Mouse (Mus musculus) C2C12 (cell line): Measurements from ENCODE around the gene Dysf. TPM values are rescaled to one million over a fixed set of nuclear protein-coding genes. Genes with fewer than 3 reads are reported as not detected.

Experiments
- H3K27me3 ChIP-seq: one replicate; pipeline ENCODE4 v1.6.1; 2011; ENCODE audit not compliant: control insufficient read depth, insufficient read depth, insufficient read length
- H3K36me3 ChIP-seq: one replicate; pipeline ENCODE4 v1.6.1; 2011; ENCODE audit not compliant: control insufficient read depth, insufficient read depth
- H3K4me3 ChIP-seq: one replicate; pipeline ENCODE4 v1.5.1; 2011; ENCODE audit warnings: mild to moderate bottlenecking, control low read depth; ENCODE audit not compliant: poor library complexity, insufficient read depth, severe bottlenecking
- H3K79me2 ChIP-seq: one replicate; pipeline ENCODE4 v1.6.1; 2011; ENCODE audit not compliant: control insufficient read depth, insufficient read depth
- H3K79me3 ChIP-seq: one replicate; pipeline ENCODE4 v1.6.1; 2011; ENCODE audit warnings: low read depth, control low read depth
- H3ac ChIP-seq: one replicate; pipeline ENCODE3; 2011; ENCODE audit warnings: low read depth; ENCODE audit not compliant: control insufficient read depth, insufficient read length
- CEBPB ChIP-seq: IDR thresholded peaks from one replicate; pipeline ENCODE4 v1.6.1; 2011; ENCODE audit warnings: low read depth, mild to moderate bottlenecking, control low read depth, moderate library complexity
- CTCF ChIP-seq: IDR thresholded peaks from one replicate; pipeline ENCODE4 v1.5.1; 2011; ENCODE audit not compliant: control insufficient read depth, insufficient read depth, insufficient read length
- FOSL1 ChIP-seq: IDR thresholded peaks from one replicate; pipeline ENCODE4 v1.8.0; 2011; ENCODE audit warnings: mild to moderate bottlenecking, low read length; ENCODE audit not compliant: poor library complexity, insufficient read depth, severe bottlenecking
- MAX ChIP-seq: IDR thresholded peaks from one replicate; pipeline ENCODE4 v1.6.1; 2011; ENCODE audit warnings: mild to moderate bottlenecking, control low read depth
- MYOD1 ChIP-seq: IDR thresholded peaks from one replicate; pipeline ENCODE4 v1.6.1; 2011; ENCODE audit warnings: low read depth; ENCODE audit not compliant: control insufficient read depth, insufficient read length
- MYOG ChIP-seq: IDR thresholded peaks from one replicate; pipeline ENCODE4 v1.6.1; 2011; ENCODE audit not compliant: control insufficient read depth, insufficient read length; ENCODE audit errors: extremely low read depth
- USF1 ChIP-seq: IDR thresholded peaks from one replicate; pipeline ENCODE4 v1.6.1; 2011; ENCODE audit warnings: low read depth, mild to moderate bottlenecking, control low read depth, moderate library complexity
- polyA plus RNA-seq: library from polyadenylated mRNA; unstranded; fragments of >200 nt; fragmentation: generic; extraction: Trizol; gene quantifications from one replicate; pipeline ENCODE4 v1.2.1, GENCODE M21; 2012; ENCODE audit warnings: missing spikeins

Dysf gene
- polyA plus RNA-seq, 1 experiment, result 1.9 TPM

DNA sequence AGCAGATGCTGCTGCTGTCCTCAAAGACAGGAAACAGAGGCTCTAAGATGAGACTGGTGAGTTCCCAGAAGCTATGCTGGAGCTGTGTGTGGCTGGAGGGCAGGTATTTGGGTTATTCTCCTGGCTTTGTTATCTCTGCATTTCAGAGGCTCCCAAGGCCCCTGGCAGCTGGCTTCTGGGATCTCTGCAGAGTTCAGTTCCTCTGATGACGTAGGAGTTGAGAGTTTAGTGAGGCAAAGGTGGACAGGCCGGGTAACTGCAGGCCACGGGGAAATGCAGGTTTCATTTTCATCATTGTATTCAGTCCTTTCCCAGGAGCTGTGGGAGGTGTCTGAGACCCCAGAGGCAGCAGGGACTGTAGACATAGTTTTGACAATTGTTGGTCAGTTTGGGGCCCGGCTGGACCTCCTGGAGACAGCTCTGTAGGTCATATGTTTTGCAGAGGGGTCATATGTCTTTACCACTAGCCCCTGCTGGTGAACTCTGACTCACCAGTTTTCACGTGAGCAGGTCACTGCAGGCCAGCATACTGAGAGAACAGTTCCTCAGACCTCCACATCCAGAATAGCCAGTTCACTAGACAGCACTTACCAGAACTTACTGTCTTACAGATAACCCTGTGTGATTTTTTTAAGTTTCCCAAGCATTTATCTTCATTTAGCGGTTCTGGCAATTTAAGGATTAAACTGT is 35.0 kb downstream of the Dysf start:
- TF ChIP-seq FOSL1 (no peak), CEBPB (no peak), CTCF (no peak), USF1 (no peak), MYOG (no peak), MYOD1 (no peak), MAX (no peak)
- Histone ChIP-seq H3K4me3 (no peak overlapping the region), H3K36me3 (no peaks in the 10 kb centered on the region), H3ac (no peak overlapping the region), H3K79me2 (no peaks in the 10 kb centered on the region), H3K27me3 (no peaks in the 10 kb centered on the region), H3K79me3 (no peaks in the 10 kb centered on the region)

DNA sequence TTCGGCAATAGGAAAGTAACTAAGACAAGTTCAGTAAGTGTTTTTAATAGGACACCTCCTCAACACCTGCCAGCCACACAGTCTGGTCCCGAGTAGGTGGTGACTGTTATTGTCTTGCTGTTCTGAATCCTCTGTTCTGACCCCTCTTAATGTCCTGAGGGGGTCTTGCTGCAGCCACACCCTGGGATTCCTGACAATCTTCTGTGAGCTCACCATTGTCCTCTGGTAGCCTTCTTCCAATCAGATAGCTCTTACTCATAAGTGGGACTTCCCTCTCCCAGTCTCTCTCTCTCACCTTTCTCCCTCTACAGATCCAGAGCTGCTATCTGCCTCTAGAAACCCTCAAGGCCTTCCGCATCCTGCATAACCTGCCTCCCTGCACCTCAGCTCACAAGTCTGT is 36.3 kb downstream of the Dysf start:
- Histone ChIP-seq H3ac (no peak overlapping the region), H3K4me3 (no peak overlapping the region), H3K79me2 (no peaks in the 10 kb centered on the region), H3K79me3 (no peaks in the 10 kb centered on the region), H3K27me3 (no peaks in the 10 kb centered on the region), H3K36me3 (no peaks in the 10 kb centered on the region)
- TF ChIP-seq USF1 (no peak), FOSL1 (no peak), MYOG (no peak), MYOD1 (no peak), MAX (no peak), CEBPB (no peak), CTCF (no peak)

DNA sequence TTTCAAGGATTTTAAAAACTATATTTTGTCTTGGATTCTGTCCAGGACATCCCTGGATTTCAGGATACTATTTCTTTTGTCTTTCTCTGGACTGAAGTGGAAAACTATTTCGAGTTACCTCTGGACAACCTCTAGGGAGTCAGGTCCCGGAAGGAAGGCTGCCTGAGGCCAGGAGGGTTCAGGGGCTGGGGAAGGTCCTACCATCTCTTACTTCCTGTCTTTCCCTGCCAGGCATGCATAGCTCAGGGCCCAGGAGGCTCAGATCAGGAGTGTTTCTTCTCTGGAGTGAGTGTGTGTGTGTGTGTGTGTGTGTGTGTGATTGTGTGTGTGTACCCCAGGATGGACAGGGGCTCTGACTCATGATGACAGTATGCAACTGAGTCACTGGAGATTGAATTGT is 40.5 kb downstream of the Dysf start:
- no peaks in the 10 kb centered on the region for H3K79me2 ChIP-seq
- H3K4me3 ChIP-seq, result no peak overlapping the region
- TF ChIP-seq MYOD1 (no peak), CTCF (no peak), MAX (no peak), MYOG (no peak), FOSL1 (no peak), USF1 (no peak), CEBPB (no peak)
- no peaks in the 10 kb centered on the region for H3K36me3 ChIP-seq
- H3K79me3 ChIP-seq, result no peaks in the 10 kb centered on the region
- no peak overlapping the region for H3ac ChIP-seq
- H3K27me3 ChIP-seq, result no peaks in the 10 kb centered on the region

DNA sequence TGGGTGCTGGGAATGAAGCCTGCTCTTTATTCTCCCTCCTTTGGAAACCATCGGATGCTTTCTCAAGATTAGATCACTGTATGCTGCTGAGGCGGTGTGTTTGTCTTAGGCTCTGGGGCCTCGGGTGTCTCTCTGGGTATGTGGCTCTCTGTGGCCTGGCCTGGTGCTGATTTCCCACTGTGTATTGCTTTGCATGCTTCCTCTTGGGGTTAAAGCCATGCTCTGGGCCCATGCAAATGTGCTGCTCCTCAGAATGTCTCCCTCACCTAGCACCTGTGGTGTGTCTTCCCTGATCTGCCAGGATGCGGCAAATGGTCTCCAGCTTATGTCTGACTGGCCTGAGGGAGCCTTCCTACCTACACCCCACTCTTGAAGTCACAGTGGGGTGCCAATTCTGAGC is 41.8 kb downstream of the Dysf start:
- H3ac ChIP-seq, result no peak overlapping the region
- TF ChIP-seq USF1 (no peak), MYOG (no peak), MYOD1 (no peak), FOSL1 (no peak), CTCF (no peak), CEBPB (no peak), MAX (no peak)
- H3K27me3 ChIP-seq, result no peaks in the 10 kb centered on the region
- H3K79me3 ChIP-seq, result no peaks in the 10 kb centered on the region
- H3K79me2 ChIP-seq, result no peaks in the 10 kb centered on the region
- H3K4me3 ChIP-seq, result no peak overlapping the region
- H3K36me3 ChIP-seq, result no peaks in the 10 kb centered on the region

DNA sequence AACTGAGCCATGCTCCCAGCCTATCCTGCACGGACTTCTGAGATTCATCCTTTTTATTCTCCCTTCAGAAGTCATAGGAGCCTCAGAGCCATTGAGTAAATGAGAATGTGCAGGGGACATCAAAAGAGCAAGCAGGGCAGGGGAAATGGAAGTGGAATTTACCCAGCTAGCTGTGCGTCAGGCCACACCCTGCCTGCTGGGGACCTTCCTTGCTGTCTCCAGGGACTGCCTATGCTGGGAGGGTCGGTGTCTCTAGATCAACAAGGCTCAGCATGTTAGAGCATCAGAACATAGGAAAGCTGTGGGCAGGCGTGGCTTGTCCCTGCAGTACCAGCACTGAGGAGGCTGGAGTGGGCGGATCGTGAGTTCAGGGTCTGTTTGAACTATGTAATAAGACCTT is 42.6 kb downstream of the Dysf start:
- no peak for TF ChIP-seq MAX
- TF ChIP-seq USF1, result no peak
- no peak for TF ChIP-seq MYOG
- Histone ChIP-seq H3ac (no peak overlapping the region), H3K79me3 (no peaks in the 10 kb centered on the region), H3K79me2 (no peaks in the 10 kb centered on the region), H3K36me3 (no peaks in the 10 kb centered on the region), H3K4me3 (no peak overlapping the region), H3K27me3 (no peaks in the 10 kb centered on the region)
